Mouse (Mus musculus): ENCODE measurements around the gene Lims1.

GRCm38 (mm10) chr10:58383761-58384160 lies 60.5 kb downstream of the Lims1 start:
- TF ChIP-seq MYOD1 (IDR thresholded peaks at IDR 0.05; ENCODE audit: control insufficient read depth in 1 of 3, insufficient read length in 2 of 3, low read depth in 2 of 3) (no peak), E2F4 (IDR thresholded peaks at IDR 0.05; ENCODE audit: insufficient read depth) (no peak), POLR2AphosphoS2 (IDR thresholded peaks at IDR 0.05; ENCODE audit: insufficient read length, low read depth) (no peak), USF1 (IDR thresholded peaks at IDR 0.05; ENCODE audit: low read depth) (no peak), POLR2A (IDR thresholded peaks at IDR 0.05; ENCODE audit: insufficient read length, low read depth) (no peak), MYOG (IDR thresholded peaks at IDR 0.05; ENCODE audit: control insufficient read depth in 1 of 3, insufficient read depth in 1 of 3, insufficient read length in 2 of 3, low read depth in 2 of 3) (no peak), MAX (IDR thresholded peaks at IDR 0.05; ENCODE audit: low read depth) (no peak), SRF (IDR thresholded peaks at IDR 0.05; ENCODE audit: control insufficient read depth, insufficient read length, low read depth) (no peak), TCF12 (IDR thresholded peaks at IDR 0.05; ENCODE audit: insufficient read depth, poor library complexity, severe bottlenecking) (no peak), CEBPB (IDR thresholded peaks at IDR 0.05; ENCODE audit: insufficient read depth, poor library complexity, severe bottlenecking) (no peak), REST (IDR thresholded peaks at IDR 0.05; ENCODE audit: insufficient read depth, insufficient read length) (no peak)
